Mouse (Mus musculus) ES-E14 (cell line): ENCODE data around the gene Ctnnd2.

Experiments
- CHD2 ChIP-seq: IDR thresholded peaks from 2 replicates; pipeline ENCODE4 v1.6.1; 2014; ENCODE audit warnings: mild to moderate bottlenecking, low read depth, low read length, inconsistent platforms
- HCFC1 ChIP-seq: IDR thresholded peaks from 2 replicates; pipeline ENCODE4 v1.6.1; 2012; ENCODE audit warnings: low read length, inconsistent platforms, borderline replicate concordance; ENCODE audit not compliant: insufficient read depth
- MAFK ChIP-seq: IDR thresholded peaks from 2 replicates; pipeline ENCODE4 v1.6.1; 2014; ENCODE audit warnings: mild to moderate bottlenecking, low read depth, low read length, inconsistent platforms; ENCODE audit not compliant: insufficient read depth
- ZC3H11A ChIP-seq: IDR thresholded peaks from 2 replicates; pipeline ENCODE4 v1.6.1; 2012; ENCODE audit warnings: low read depth, mild to moderate bottlenecking, inconsistent platforms, low read length, borderline replicate concordance
- ZNF384 ChIP-seq: IDR thresholded peaks from 2 replicates; pipeline ENCODE4 v1.6.1; 2012; ENCODE audit warnings: low read depth, low read length, inconsistent platforms

GRCm38 (mm10) chr15:30962421-30963160, 790.2 kb downstream of the Ctnnd2 start:
- TF ChIP-seq MAFK (no peak), ZNF384 (no peak), CHD2 (no peak), HCFC1 (no peak), ZC3H11A (no peak)
